Mouse (Mus musculus): ENCODE results near the gene Rabgap1. TPM values are rescaled to one million over a fixed set of nuclear protein-coding genes. Genes with fewer than 3 reads are reported as not detected.

Rabgap1 gene
- polyA plus RNA-seq, 2 experiments = 5.0 to 7.6 TPM

GRCm38 (mm10) chr2:37570703-37571102 lies 127.6 kb downstream of the Rabgap1 start:
- H3K9ac ChIP-seq (replicated peaks) = no peak overlapping the region
- H3K9me3 ChIP-seq (ENCODE audit: control insufficient read depth, low read length) = no peaks in the 10 kb centered on the region
- H3K27ac ChIP-seq = no peak overlapping the region
- peaks cover 0 to under 1% of the 10 kb centered on the region in 2 experiments; a peak in 2 of 4 replicates for H3K4me1 ChIP-seq (replicated peaks; ENCODE audit: control insufficient read depth in 2 of 2, insufficient read depth in 2 of 2, low read length in 1 of 2)
- no peak overlapping the region for H3K4me3 ChIP-seq (ENCODE audit: insufficient read depth in 1 of 2, low read depth in 2 of 2, low read length in 2 of 2)
- ATAC-seq (ENCODE audit: insufficient read depth) = peak; percentile 33; the same call in 1 of the 2 replicates
- no peaks in the 10 kb centered on the region for H3K27me3 ChIP-seq (ENCODE audit: control insufficient read depth, insufficient read depth, low read length)
- no peaks in the 10 kb centered on the region for H3K36me3 ChIP-seq (replicated peaks; ENCODE audit: control insufficient read depth, insufficient read depth, low read depth)
- WGBS (ENCODE audit: insufficient replicate concordance) = 65% methylated on average over 2 of the region's 2 CpGs
- TF ChIP-seq EP300 (IDR thresholded peaks at IDR 0.05; ENCODE audit: low read depth) (no peak), CTCF (IDR thresholded peaks at IDR 0.05; ENCODE audit: low read depth) (no peak)
- no peak overlapping the region for H3K4me2 ChIP-seq (ENCODE audit: low read depth)
- DNase-seq (ENCODE audit: low read depth in 3 of 3, low spot score in 3 of 3) = no peak

GRCm38 (mm10) chr2:37572141-37572540 lies 129.1 kb downstream of the Rabgap1 start:
- TF ChIP-seq CTCF (IDR thresholded peaks at IDR 0.05; ENCODE audit: low read depth) = no peak
- TF ChIP-seq EP300 (IDR thresholded peaks at IDR 0.05; ENCODE audit: low read depth) = no peak
- no peaks in the 10 kb centered on the region for H3K27me3 ChIP-seq (ENCODE audit: control insufficient read depth, insufficient read depth, low read length)
- H3K9ac ChIP-seq (replicated peaks) = no peak overlapping the region
- DNase-seq (ENCODE audit: low read depth in 3 of 3, low spot score in 3 of 3) = no peak
- H3K9me3 ChIP-seq (ENCODE audit: control insufficient read depth, low read length) = no peaks in the 10 kb centered on the region
- no peaks in the 10 kb centered on the region for H3K4me1 ChIP-seq (replicated peaks; ENCODE audit: control insufficient read depth in 2 of 2, insufficient read depth in 2 of 2, low read length in 1 of 2)
- no peak overlapping the region for H3K4me2 ChIP-seq (ENCODE audit: low read depth)
- no peaks in the 10 kb centered on the region; the same call in 1 of the 2 replicates for H3K36me3 ChIP-seq (replicated peaks; ENCODE audit: control insufficient read depth, insufficient read depth, low read depth)
- no peak for ATAC-seq (ENCODE audit: insufficient read depth)
- 62% methylated on average over 2 of the region's 2 CpGs for WGBS (ENCODE audit: insufficient replicate concordance)
- H3K27ac ChIP-seq = no peak overlapping the region
- no peak overlapping the region for H3K4me3 ChIP-seq (ENCODE audit: insufficient read depth in 1 of 2, low read depth in 2 of 2, low read length in 2 of 2)

GRCm38 (mm10) chr2:37576661-37577060 lies 133.6 kb downstream of the Rabgap1 start:
- H3K4me2 ChIP-seq (ENCODE audit: low read depth) = no peak overlapping the region
- no peaks in the 10 kb centered on the region for H3K4me1 ChIP-seq (replicated peaks; ENCODE audit: control insufficient read depth in 2 of 2, insufficient read depth in 2 of 2, low read length in 1 of 2)
- no peak for ATAC-seq (ENCODE audit: insufficient read depth)
- H3K4me3 ChIP-seq (ENCODE audit: insufficient read depth in 1 of 2, low read depth in 2 of 2, low read length in 2 of 2) = no peak overlapping the region
- no peaks in the 10 kb centered on the region for H3K27me3 ChIP-seq (ENCODE audit: control insufficient read depth, insufficient read depth, low read length)
- TF ChIP-seq CTCF (IDR thresholded peaks at IDR 0.05; ENCODE audit: low read depth) (no peak), EP300 (IDR thresholded peaks at IDR 0.05; ENCODE audit: low read depth) (no peak)
- H3K27ac ChIP-seq = no peak overlapping the region
- DNase-seq (ENCODE audit: low read depth in 3 of 3, low spot score in 3 of 3) = no peak
- no peaks in the 10 kb centered on the region; the same call in 1 of the 2 replicates for H3K36me3 ChIP-seq (replicated peaks; ENCODE audit: control insufficient read depth, insufficient read depth, low read depth)
- 72% methylated on average over 1 of the region's 1 CpGs for WGBS (ENCODE audit: insufficient replicate concordance)
- H3K9ac ChIP-seq (replicated peaks) = no peak overlapping the region
- no peaks in the 10 kb centered on the region for H3K9me3 ChIP-seq (ENCODE audit: control insufficient read depth, low read length)

GRCm38 (mm10) chr2:37578185-37578584 lies 135.1 kb downstream of the Rabgap1 start:
- no peak overlapping the region for H3K27ac ChIP-seq
- no peaks in the 10 kb centered on the region for H3K4me1 ChIP-seq (replicated peaks; ENCODE audit: control insufficient read depth in 2 of 2, insufficient read depth in 2 of 2, low read length in 1 of 2)
- H3K4me2 ChIP-seq (ENCODE audit: low read depth) = no peak overlapping the region
- no peaks in the 10 kb centered on the region; the same call in 1 of the 2 replicates for H3K36me3 ChIP-seq (replicated peaks; ENCODE audit: control insufficient read depth, insufficient read depth, low read depth)
- no peak for DNase-seq (ENCODE audit: low read depth in 3 of 3, low spot score in 3 of 3)
- no peaks in the 10 kb centered on the region for H3K9me3 ChIP-seq (ENCODE audit: control insufficient read depth, low read length)
- TF ChIP-seq CTCF (IDR thresholded peaks at IDR 0.05; ENCODE audit: low read depth) (no peak), EP300 (IDR thresholded peaks at IDR 0.05; ENCODE audit: low read depth) (no peak)
- 58% methylated on average over 2 of the region's 2 CpGs for WGBS (ENCODE audit: insufficient replicate concordance)
- ATAC-seq (ENCODE audit: insufficient read depth) = no peak
- no peak overlapping the region for H3K4me3 ChIP-seq (ENCODE audit: insufficient read depth in 1 of 2, low read depth in 2 of 2, low read length in 2 of 2)
- no peaks in the 10 kb centered on the region for H3K27me3 ChIP-seq (ENCODE audit: control insufficient read depth, insufficient read depth, low read length)
- no peak overlapping the region for H3K9ac ChIP-seq (replicated peaks)

GRCm38 (mm10) chr2:37587919-37588318 lies 144.8 kb downstream of the Rabgap1 start:
- ATAC-seq (ENCODE audit: insufficient read depth) (no peak), DNase-seq (ENCODE audit: low read depth in 3 of 3, low spot score in 3 of 3) (no peak)
- H3K9ac ChIP-seq (replicated peaks) = no peak overlapping the region
- TF ChIP-seq CTCF (IDR thresholded peaks at IDR 0.05; ENCODE audit: low read depth) = no peak
- no peak for TF ChIP-seq EP300 (IDR thresholded peaks at IDR 0.05; ENCODE audit: low read depth)
- H3K27ac ChIP-seq = no peak overlapping the region
- H3K9me3 ChIP-seq (ENCODE audit: control insufficient read depth, low read length) = no peaks in the 10 kb centered on the region
- no peaks in the 10 kb centered on the region for H3K4me1 ChIP-seq (replicated peaks; ENCODE audit: control insufficient read depth in 2 of 2, insufficient read depth in 2 of 2, low read length in 1 of 2)
- H3K36me3 ChIP-seq (replicated peaks; ENCODE audit: control insufficient read depth, insufficient read depth, low read depth) = no peaks in the 10 kb centered on the region
- H3K4me3 ChIP-seq (ENCODE audit: insufficient read depth in 1 of 2, low read depth in 2 of 2, low read length in 2 of 2) = no peak overlapping the region
- no peak overlapping the region for H3K4me2 ChIP-seq (ENCODE audit: low read depth)
- H3K27me3 ChIP-seq (ENCODE audit: control insufficient read depth, insufficient read depth, low read length) = no peaks in the 10 kb centered on the region

Other genes with a start within 250 kb of the Rabgap1 start
- gene Olfr366, start 231.7 kb upstream of the Rabgap1 start, polyA plus RNA-seq (2012; rRNA removed) = not detected in 2 replicates
- gene Olfr366, start 231.7 kb upstream of the Rabgap1 start, polyA plus RNA-seq (2014; fragmentation: Nextera tagmentation; extraction: Ambion mirVana) = not detected in 2 replicates
- gene Olfr368, start 116.8 kb upstream of the Rabgap1 start, polyA plus RNA-seq (2012; rRNA removed) = not detected in 2 replicates
- not detected in 2 replicates for gene Olfr368, start 116.8 kb upstream of the Rabgap1 start, polyA plus RNA-seq (2014; fragmentation: Nextera tagmentation; extraction: Ambion mirVana)
- 4.2 and 5.8 TPM in 2 replicates for gene Pdcl, start 83.9 kb upstream of the Rabgap1 start, polyA plus RNA-seq (2012; rRNA removed)
- gene Pdcl, start 83.9 kb upstream of the Rabgap1 start, polyA plus RNA-seq (2014; fragmentation: Nextera tagmentation; extraction: Ambion mirVana) = 10.2 and 11.3 TPM in 2 replicates
- 2.9 and 3.7 TPM in 2 replicates for gene Rc3h2, start 20.4 kb upstream of the Rabgap1 start, polyA plus RNA-seq (2012; rRNA removed)
- gene Rc3h2, start 20.4 kb upstream of the Rabgap1 start, polyA plus RNA-seq (2014; fragmentation: Nextera tagmentation; extraction: Ambion mirVana) = 3.0 and 3.2 TPM in 2 replicates
- gene Zbtb26, start 144 bp upstream of the Rabgap1 start, polyA plus RNA-seq (2012; rRNA removed) = 1.5 and 1.9 TPM in 2 replicates
- gene Zbtb26, start 144 bp upstream of the Rabgap1 start, polyA plus RNA-seq (2014; fragmentation: Nextera tagmentation; extraction: Ambion mirVana) = 1.3 TPM in 2 replicates
- gene Zbtb6, start 108 bp upstream of the Rabgap1 start, polyA plus RNA-seq (2012; rRNA removed) = 3.0 and 3.6 TPM in 2 replicates
- 1.3 TPM in 2 replicates for gene Zbtb6, start 108 bp upstream of the Rabgap1 start, polyA plus RNA-seq (2014; fragmentation: Nextera tagmentation; extraction: Ambion mirVana)
- gene Gpr21, start 73.1 kb downstream of the Rabgap1 start, polyA plus RNA-seq (2012; rRNA removed) = 0.04 and 0.06 TPM in 2 replicates
- gene Gpr21, start 73.1 kb downstream of the Rabgap1 start, polyA plus RNA-seq (2014; fragmentation: Nextera tagmentation; extraction: Ambion mirVana) = not detected in 2 replicates